Mouse (Mus musculus) midbrain, embryonic 14.5 days (tissue): Measurements from ENCODE around the gene Tubg1. TPM values are rescaled to one million over a fixed set of nuclear protein-coding genes. Genes with fewer than 3 reads are reported as not detected.

Experiments used
- ATAC-seq: fragments of 200-750 bp; cut with Nextera tagmentation; 2 replicates; pipeline ENCODE4 v1.8.0; 2017; ENCODE audit warnings: moderate number of reproducible peaks, moderate library complexity; ENCODE audit not compliant: low FRiP score, low TSS enrichment
- DNase-seq: peaks from one replicate; pipeline ENCODE4 v3.0.0-alpha.2; 2015
- H3K27ac ChIP-seq: fragments of 300-500 bp; sonication (generic); replicated peaks from 2 replicates; pipeline ENCODE4 v1.5.1; 2014; ENCODE audit warnings: mild to moderate bottlenecking, low read depth, low read length, moderate library complexity
- H3K27me3 ChIP-seq: fragments of 300-500 bp; sonication (generic); 2 replicates; pipeline ENCODE4 v1.6.1; 2014; ENCODE audit warnings: low read length, control low read depth, mixed read lengths; ENCODE audit not compliant: control insufficient read depth, insufficient read depth
- H3K36me3 ChIP-seq: fragments of 300-500 bp; sonication (generic); 2 replicates; pipeline ENCODE4 v1.6.1; 2014; ENCODE audit warnings: low read length, control low read depth; ENCODE audit not compliant: control insufficient read depth, insufficient read depth
- H3K4me1 ChIP-seq: fragments of 300-500 bp; sonication (generic); 2 replicates; pipeline ENCODE4 v1.6.1; 2014; ENCODE audit warnings: mild to moderate bottlenecking, antibody characterized with exemption, low read length, control low read depth; ENCODE audit not compliant: control insufficient read depth, insufficient read depth
- H3K4me2 ChIP-seq: fragments of 300-500 bp; sonication (generic); 2 replicates; pipeline ENCODE4 v1.6.1; 2014; ENCODE audit warnings: mild to moderate bottlenecking, low read length, moderate library complexity
- H3K4me3 ChIP-seq: fragments of 300-500 bp; sonication (generic); replicated peaks from 2 replicates; pipeline ENCODE4 v1.5.1; 2014; ENCODE audit warnings: low read depth, low read length
- H3K9ac ChIP-seq: fragments of 300-500 bp; sonication (generic); replicated peaks from 2 replicates; pipeline ENCODE4 v1.6.1; 2014; ENCODE audit warnings: mild to moderate bottlenecking, low read length, moderate library complexity
- H3K9me3 ChIP-seq: fragments of 300-500 bp; sonication (generic); 2 replicates; pipeline ENCODE4 v1.6.1; 2016; ENCODE audit warnings: low read length, control low read depth, mixed read lengths; ENCODE audit not compliant: control insufficient read depth
- WGBS: fragments of 180-500 bp; shearing (Covaris S2); extraction: QIAGEN DNeasy Blood & Tissue Kit; methylation state at CpG from one replicate; pipeline ENCODE4 v1.1.7; 2014; 5-methylcytosine and 5-hydroxymethylcytosine counted together
- microRNA-seq: library from miRNA; unstranded; fragments of <30 nt; microRNA quantifications from one replicate; pipeline ENCODE4, GENCODE M21; 2016
- polyA plus RNA-seq: library from polyadenylated mRNA; unstranded; fragments of >200 nt; fragmentation: Nextera tagmentation; extraction: Ambion mirVana; gene quantifications from 2 replicates; pipeline ENCODE4 v1.2.1, GENCODE M21; 2014

The Tubg1 gene
- polyA plus RNA-seq, 1 experiment from 2014 or later, result 73.3 TPM

DNA sequence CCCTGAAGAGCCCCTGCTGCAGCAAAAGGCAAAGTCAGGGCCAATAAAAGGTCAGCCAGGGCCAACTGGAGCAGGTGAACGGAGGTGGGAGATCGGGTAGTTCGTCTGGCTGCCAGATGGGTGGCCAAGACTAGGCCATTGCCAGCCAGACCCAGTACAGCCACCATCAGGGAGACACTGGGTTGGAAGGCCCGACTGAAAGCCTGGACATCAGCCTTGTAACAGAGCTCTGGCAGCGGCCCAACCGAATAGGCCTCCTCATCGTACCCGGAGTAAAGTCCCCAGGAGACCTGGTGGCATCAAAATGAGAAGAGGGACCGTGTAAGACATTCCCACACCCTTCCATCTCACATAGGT is 54.6 kb downstream of the Tubg1 start:
- ATAC-seq, result no peak
- peaks cover 61% of the 10 kb centered on the region for H3K4me1 ChIP-seq
- H3K9me3 ChIP-seq, result no peaks in the 10 kb centered on the region
- peak overlapping the region; percentile 21; the same call in 1 of the 2 replicates for H3K9ac ChIP-seq
- DNase-seq, result no peak
- H3K36me3 ChIP-seq, result no peaks in the 10 kb centered on the region
- H3K4me2 ChIP-seq, result peak overlapping the region; percentile 56
- peak overlapping the region; percentile 63 for H3K27ac ChIP-seq
- H3K4me3 ChIP-seq, result peak overlapping the region; percentile 25
- peaks cover 45% of the 10 kb centered on the region for H3K27me3 ChIP-seq
- 35% methylated on average over 9 of the region's 9 CpGs for WGBS

- Histone ChIP-seq H3K4me3 (peak within 1 kb of the TSS; percentile 36), H3K4me1 (peaks cover 54% of the 10 kb centered on the region), H3K27ac (peak within 1 kb of the TSS; percentile 63), H3K27me3 (peaks cover 41% of the 10 kb centered on the region), H3K9ac (peak within 1 kb of the TSS; percentile 49), H3K9me3 (no peaks in the 10 kb centered on the region), H3K4me2 (peak within 1 kb of the TSS; percentile 56), H3K36me3 (no peaks in the 10 kb centered on the region)
- 23% methylated on average over 14 of the region's 14 CpGs for WGBS
- ATAC-seq, result no peak
- peak; percentile 78 for DNase-seq
These were observed 55.3 kb downstream of the Tubg1 start, which contains the start of gene Ccr10 for GRCm38 (mm10) chr11:101174851-101175628. Gene Ccr10 (minus strand): TSS chr11:101175443.

DNA sequence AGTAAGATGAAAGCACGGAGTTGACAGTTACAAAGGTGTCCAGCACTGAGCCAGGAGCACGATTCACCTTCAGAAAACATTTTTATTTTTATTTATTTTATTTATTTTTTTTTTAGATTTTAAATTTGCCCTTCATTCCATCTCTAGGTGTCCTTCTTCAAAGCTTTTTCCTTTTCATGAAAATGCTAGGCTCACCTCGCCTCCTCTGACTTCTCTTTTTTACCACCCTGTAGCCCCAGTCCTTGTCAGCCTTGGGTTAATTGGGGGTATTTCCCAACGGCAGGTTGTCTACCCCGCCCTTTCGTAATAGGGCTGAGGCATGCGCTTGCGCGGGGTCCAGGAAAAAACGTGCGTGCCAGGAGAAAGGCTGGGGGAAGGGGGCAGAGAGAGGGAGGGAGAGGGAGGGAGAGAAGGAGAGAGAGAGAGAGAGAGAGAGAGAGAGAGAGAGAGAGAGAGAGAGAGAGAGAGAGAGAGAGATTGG is 55.9 kb downstream of the Tubg1 start:
- H3K27me3 ChIP-seq, result peaks cover 41% of the 10 kb centered on the region

More for the DNA sequence above, 55.9 kb downstream of the Tubg1 start:
- Histone ChIP-seq H3K36me3 (no peaks in the 10 kb centered on the region), H3K4me1 (peaks cover 48% of the 10 kb centered on the region), H3K4me3 (peak overlapping the region; percentile 36), H3K9me3 (no peaks in the 10 kb centered on the region), H3K27ac (no peak overlapping the region), H3K4me2 (peak overlapping the region; percentile 56), H3K9ac (peak overlapping the region; percentile 49)
- DNase-seq, result peak; percentile 72
- ATAC-seq, result no peak
- WGBS, result 9% methylated on average over 11 of the region's 11 CpGs

Small RNAs within 50 kb of the gene (microRNA-seq; reads per million reads assigned to microRNA genes)
- gene Gm27626, result not detected

Other genes starting within 250 kb of the Tubg1 start
- 29.6 and 30.6 TPM in 2 replicates for gene Stat3, start 180.4 kb upstream of the Tubg1 start, polyA plus RNA-seq
- 8.0 and 16.3 TPM in 2 replicates for gene Cavin1, start 149.1 kb upstream of the Tubg1 start, polyA plus RNA-seq
- 115 and 119 TPM in 2 replicates for gene Atp6v0a1, start 110.5 kb upstream of the Tubg1 start, polyA plus RNA-seq
- gene Naglu, start 49.9 kb upstream of the Tubg1 start, polyA plus RNA-seq, result 9.5 and 9.8 TPM in 2 replicates
- 0.16 and 0.43 TPM in 2 replicates for gene Hsd17b1, start 41.5 kb upstream of the Tubg1 start, polyA plus RNA-seq
- 43.6 and 44.4 TPM in 2 replicates for gene Coasy, start 37.4 kb upstream of the Tubg1 start, polyA plus RNA-seq
- gene Mlx, start 32.7 kb upstream of the Tubg1 start, polyA plus RNA-seq, result 92.9 and 100 TPM in 2 replicates
- gene Psmc3ip, start 24.5 kb upstream of the Tubg1 start, polyA plus RNA-seq, result 19.2 and 19.6 TPM in 2 replicates
- gene Retreg3, start within 50 bp of the Tubg1 start, polyA plus RNA-seq, result 13.1 and 26.0 TPM in 2 replicates
- 42.2 and 56.0 TPM in 2 replicates for gene Tubg2, start 36.0 kb downstream of the Tubg1 start, polyA plus RNA-seq
- gene Cntnap1, start 50.6 kb downstream of the Tubg1 start, polyA plus RNA-seq, result 2.3 and 2.8 TPM in 2 replicates
- 8.2 and 8.4 TPM in 2 replicates for gene Plekhh3, start 51.4 kb downstream of the Tubg1 start, polyA plus RNA-seq
- 0.16 TPM in 1 of 2 replicates, not detected in the other for gene Ccr10, start 55.5 kb downstream of the Tubg1 start, polyA plus RNA-seq
- gene Ezh1, start 106.5 kb downstream of the Tubg1 start, polyA plus RNA-seq, result 25.1 and 25.6 TPM in 2 replicates
- gene Ramp2, start 126.1 kb downstream of the Tubg1 start, polyA plus RNA-seq, result 59.7 and 84.0 TPM in 2 replicates
- 111 and 134 TPM in 2 replicates for gene Vps25, start 133.8 kb downstream of the Tubg1 start, polyA plus RNA-seq
- 4.3 and 5.3 TPM in 2 replicates for gene Wnk4, start 140.6 kb downstream of the Tubg1 start, polyA plus RNA-seq
- 0.38 and 0.55 TPM in 2 replicates for gene Cntd1, start 159.1 kb downstream of the Tubg1 start, polyA plus RNA-seq
- gene Coa3, start 159.2 kb downstream of the Tubg1 start, polyA plus RNA-seq, result 221 and 243 TPM in 2 replicates
- gene Becn1, start 182.3 kb downstream of the Tubg1 start, polyA plus RNA-seq, result 148 and 193 TPM in 2 replicates
- 101 and 103 TPM in 2 replicates for gene Psme3, start 196.3 kb downstream of the Tubg1 start, polyA plus RNA-seq
- 1.3 and 1.7 TPM in 2 replicates for gene Aoc2, start 205.1 kb downstream of the Tubg1 start, polyA plus RNA-seq
- gene Aoc3, start 210.7 kb downstream of the Tubg1 start, polyA plus RNA-seq, result 0.04 TPM in 1 of 2 replicates, not detected in the other
- not detected in 2 replicates for gene G6pc, start 247.6 kb downstream of the Tubg1 start, polyA plus RNA-seq